Mouse (Mus musculus) lung, postnatal 0 days (tissue): ENCODE results near the gene Col4a1. TPM values are rescaled to one million over a fixed set of nuclear protein-coding genes. Genes with fewer than 3 reads are reported as not detected.

Experiments used
- ATAC-seq: fragments of 200-750 bp; cut with Nextera tagmentation; 2 replicates; pipeline ENCODE4 v1.8.0; 2017; ENCODE audit warnings: moderate library complexity
- DNase-seq: peaks from one replicate; pipeline ENCODE4 v3.0.0-alpha.2; 2016; ENCODE audit warnings: low spot score
- H3K27ac ChIP-seq: fragments of 300-500 bp; sonication (generic); 2 replicates; pipeline ENCODE4 v1.5.1; 2014; ENCODE audit warnings: antibody characterized with exemption, mild to moderate bottlenecking, low read length, mixed read lengths
- H3K27me3 ChIP-seq: fragments of 300-500 bp; sonication (generic); replicated peaks from 2 replicates; pipeline ENCODE4 v1.6.1; 2014; ENCODE audit warnings: low read length, mixed read lengths; ENCODE audit not compliant: insufficient read depth
- H3K36me3 ChIP-seq: fragments of 300-500 bp; sonication (generic); 2 replicates; pipeline ENCODE4 v1.6.1; 2014; ENCODE audit warnings: low read length, mixed read lengths; ENCODE audit not compliant: insufficient read depth
- H3K4me1 ChIP-seq: fragments of 300-500 bp; sonication (generic); 2 replicates; pipeline ENCODE4 v1.6.1; 2014; ENCODE audit warnings: antibody characterized with exemption, low read depth, low read length, mixed read lengths; ENCODE audit not compliant: insufficient read depth
- H3K4me2 ChIP-seq: fragments of 300-500 bp; sonication (generic); replicated peaks from 2 replicates; pipeline ENCODE4 v1.6.1; 2014; ENCODE audit warnings: low read depth, mild to moderate bottlenecking, low read length, moderate library complexity, mixed read lengths
- H3K4me3 ChIP-seq: fragments of 300-500 bp; sonication (generic); 2 replicates; pipeline ENCODE4 v1.5.1; 2014; ENCODE audit warnings: low read depth, low read length
- H3K9ac ChIP-seq: fragments of 300-500 bp; sonication (generic); replicated peaks from 2 replicates; pipeline ENCODE4 v1.6.1; 2014; ENCODE audit warnings: low read depth, mild to moderate bottlenecking
- H3K9me3 ChIP-seq: fragments of 300-500 bp; sonication (generic); 2 replicates; pipeline ENCODE4 v1.6.1; 2016; ENCODE audit warnings: low read length, mixed read lengths
- CTCF ChIP-seq: IDR thresholded peaks from 2 replicates; pipeline ENCODE4 v1.5.1; 2016; ENCODE audit warnings: antibody characterized with exemption, mild to moderate bottlenecking
- EP300 ChIP-seq: IDR thresholded peaks from 2 replicates; pipeline ENCODE4 v1.6.1; 2016; ENCODE audit warnings: antibody characterized with exemption, mild to moderate bottlenecking, control low read depth
- WGBS: fragments of 180-500 bp; shearing (Covaris S2); extraction: QIAGEN DNeasy Blood & Tissue Kit; methylation state at CpG from one replicate; pipeline ENCODE4 v1.1.7; 2014; 5-methylcytosine and 5-hydroxymethylcytosine counted together
- polyA plus RNA-seq: library from polyadenylated mRNA; unstranded; fragments of >200 nt; fragmentation: Nextera tagmentation; extraction: Ambion mirVana; gene quantifications from 2 replicates; pipeline ENCODE4 v1.2.1, GENCODE M21; 2015

Gene Col4a1
- polyA plus RNA-seq, 1 experiment from 2014 or later, result 376 TPM

DNA sequence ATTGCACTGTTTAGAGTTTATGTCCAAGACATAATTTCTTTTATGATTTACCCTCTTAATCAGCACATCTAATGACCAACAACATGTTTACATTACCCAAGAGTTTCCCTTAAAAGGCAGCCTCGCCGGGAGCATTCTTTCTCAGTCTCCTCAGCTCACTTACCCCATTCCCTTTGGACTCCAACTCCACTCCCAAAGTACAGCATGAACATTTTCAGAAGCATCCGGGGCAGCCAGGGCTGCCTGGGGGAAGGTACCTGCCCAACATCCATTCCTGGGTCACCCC is 13.4 kb downstream of the Col4a1 start:
- no peaks in the 10 kb centered on the region for H3K36me3 ChIP-seq
- peaks cover 28% of the 10 kb centered on the region; the same call in 1 of the 2 replicates for H3K4me1 ChIP-seq
- H3K27ac ChIP-seq, result peak overlapping the region; percentile 29
- no peak overlapping the region for H3K9ac ChIP-seq
- WGBS, result 36% methylated on average over 3 of the region's 3 CpGs
- TF ChIP-seq CTCF (no peak), EP300 (no peak)
- H3K9me3 ChIP-seq, result no peaks in the 10 kb centered on the region
- no peak overlapping the region for H3K4me3 ChIP-seq
- peak; percentile 21 for ATAC-seq
- peak; percentile 58 for DNase-seq
- H3K4me2 ChIP-seq, result no peak overlapping the region
- H3K27me3 ChIP-seq, result no peaks in the 10 kb centered on the region

DNA sequence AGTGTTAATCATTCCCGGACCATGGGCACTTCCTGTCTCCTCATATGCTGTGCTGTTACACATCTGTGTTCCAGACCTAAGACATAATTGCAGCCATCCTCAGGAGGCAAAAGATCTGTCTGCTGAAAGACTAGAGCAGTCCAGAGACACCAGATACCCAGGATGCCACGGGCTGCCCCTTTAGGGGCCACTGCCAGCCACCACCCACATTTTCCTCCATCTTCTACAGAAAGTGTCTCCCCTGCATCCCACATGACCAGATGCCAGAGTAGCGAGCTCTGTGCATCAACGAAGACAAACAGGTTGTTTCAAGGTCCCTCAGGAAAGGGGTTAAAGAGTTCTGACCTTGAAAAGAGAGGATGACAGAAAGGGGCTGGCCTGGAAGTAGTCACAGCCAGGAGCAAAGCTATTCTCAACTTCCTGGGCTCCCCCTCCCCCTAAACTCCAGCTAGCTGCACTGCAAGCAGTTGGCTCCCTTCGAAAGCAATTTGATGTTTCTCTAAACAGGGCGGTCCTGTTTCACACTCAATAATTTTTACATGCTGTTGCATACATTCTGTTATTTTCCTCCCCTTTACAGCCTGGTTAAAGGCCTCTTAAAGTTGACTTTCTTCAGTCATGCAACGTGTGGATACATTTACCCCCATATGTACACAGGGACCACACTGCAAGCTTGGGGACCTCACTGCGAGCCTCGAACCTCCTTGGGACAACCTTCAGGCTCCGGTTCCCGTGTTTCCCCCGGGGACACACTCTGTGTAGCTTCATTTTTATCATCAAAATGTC is 13.9 kb downstream of the Col4a1 start:
- Histone ChIP-seq H3K27me3 (no peaks in the 10 kb centered on the region), H3K4me2 (no peak overlapping the region), H3K9ac (0 out of 2 replicates have a peak overlapping the region, but pooled peaks have one; percentile 12), H3K4me3 (no peak overlapping the region), H3K4me1 (peaks cover 29% of the 10 kb centered on the region; the same call in 1 of the 2 replicates), H3K9me3 (no peaks in the 10 kb centered on the region), H3K27ac (peak overlapping the region; percentile 29), H3K36me3 (no peaks in the 10 kb centered on the region)
- peak; percentile 24 for ATAC-seq
- peak; percentile 72 for DNase-seq
- TF ChIP-seq CTCF (no peak), EP300 (no peak)
- WGBS, result 38% methylated on average over 12 of the region's 12 CpGs

DNA sequence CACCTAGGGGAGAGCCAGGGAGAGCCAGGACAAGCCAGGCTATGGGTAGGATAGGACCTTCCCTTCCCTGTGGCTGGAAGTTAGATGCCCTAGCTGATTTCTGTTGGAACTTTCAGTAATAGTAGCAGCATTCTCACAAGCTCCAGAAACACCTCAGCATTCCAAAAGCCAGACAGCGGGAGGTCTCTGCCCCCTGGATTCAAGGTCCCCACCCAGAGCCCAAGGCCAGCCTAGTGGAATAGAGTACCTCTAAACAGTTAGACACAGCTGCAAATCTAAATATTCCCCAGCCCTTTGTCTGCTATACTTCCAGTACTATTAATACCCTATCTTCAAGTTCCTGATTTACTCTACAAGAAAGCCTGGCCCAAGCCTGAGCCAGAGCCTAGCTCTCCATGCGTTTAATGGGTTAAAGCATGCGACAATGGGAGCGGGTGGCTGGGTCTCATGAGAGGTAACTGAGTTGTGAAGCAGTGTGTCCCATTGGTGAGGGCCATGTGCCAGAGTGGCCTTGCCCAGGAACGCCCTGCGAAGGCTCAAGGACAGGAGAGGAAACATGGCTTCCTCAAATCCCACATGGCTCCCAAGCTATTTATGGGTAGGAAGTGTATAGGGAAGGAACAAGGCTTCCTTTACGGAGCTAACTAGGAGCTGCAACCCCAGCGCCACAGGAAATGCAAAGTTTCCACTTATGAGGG is 15.3 kb downstream of the Col4a1 start:
- Histone ChIP-seq H3K4me3 (no peak overlapping the region), H3K4me2 (no peak overlapping the region), H3K27me3 (no peaks in the 10 kb centered on the region), H3K27ac (0 out of 2 replicates have a peak overlapping the region, but pooled peaks have one; percentile 29), H3K9me3 (no peaks in the 10 kb centered on the region), H3K9ac (no peak overlapping the region), H3K4me1 (peaks cover 31% of the 10 kb centered on the region; the same call in 1 of the 2 replicates), H3K36me3 (no peaks in the 10 kb centered on the region)
- peak; percentile 43 for ATAC-seq
- WGBS, result 61% methylated on average over 8 of the region's 8 CpGs
- DNase-seq, result peak; percentile 58
- peak; percentile 54; the same call in 1 of the 2 replicates for TF ChIP-seq EP300
- TF ChIP-seq CTCF, result no peak

DNA sequence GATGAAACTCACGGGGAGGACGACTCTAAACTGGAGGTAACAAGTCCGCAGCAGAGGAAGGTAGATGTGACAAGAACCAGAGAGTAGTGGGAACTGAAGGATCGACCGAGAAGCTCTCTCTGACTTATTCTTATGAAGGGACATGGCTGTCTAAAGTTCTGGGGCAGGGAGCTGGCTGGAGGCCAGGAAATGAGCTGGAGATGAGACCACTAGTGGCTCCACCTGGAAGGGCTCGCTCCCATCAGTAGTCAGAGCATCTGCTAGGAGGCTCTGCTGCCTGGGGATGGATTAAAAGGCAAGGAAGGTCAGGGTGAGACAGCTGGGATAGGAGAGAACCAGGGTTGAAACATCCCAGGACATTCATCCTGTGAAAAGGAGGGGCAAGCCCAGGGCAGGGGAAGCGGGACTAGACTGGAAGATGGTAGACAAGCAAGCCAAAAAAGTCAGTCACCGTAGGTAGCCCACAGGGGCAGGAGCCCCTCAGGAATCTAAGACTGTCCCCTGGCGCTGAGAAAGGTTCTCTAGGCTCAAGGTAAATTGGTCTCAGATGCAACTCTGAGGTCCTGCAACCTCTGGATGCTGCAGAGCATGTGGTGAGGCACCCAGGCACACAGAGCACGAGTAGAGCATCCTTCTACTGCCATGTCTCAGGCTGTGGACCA is 16.2 kb downstream of the Col4a1 start:
- H3K4me2 ChIP-seq, result no peak overlapping the region
- no peak overlapping the region for H3K4me3 ChIP-seq
- no peaks in the 10 kb centered on the region for H3K27me3 ChIP-seq
- 0 out of 2 replicates have a peak overlapping the region, but pooled peaks have one; percentile 29 for H3K27ac ChIP-seq
- WGBS, result 73% methylated on average over 10 of the region's 10 CpGs
- peaks cover 31% of the 10 kb centered on the region; the same call in 1 of the 2 replicates for H3K4me1 ChIP-seq
- no peak for ATAC-seq
- no peak overlapping the region for H3K9ac ChIP-seq
- no peaks in the 10 kb centered on the region for H3K9me3 ChIP-seq
- no peak for DNase-seq
- TF ChIP-seq EP300 (no peak), CTCF (0 out of 2 replicates have a peak, but pooled peaks have one; percentile 4)
- H3K36me3 ChIP-seq, result no peaks in the 10 kb centered on the region

DNA sequence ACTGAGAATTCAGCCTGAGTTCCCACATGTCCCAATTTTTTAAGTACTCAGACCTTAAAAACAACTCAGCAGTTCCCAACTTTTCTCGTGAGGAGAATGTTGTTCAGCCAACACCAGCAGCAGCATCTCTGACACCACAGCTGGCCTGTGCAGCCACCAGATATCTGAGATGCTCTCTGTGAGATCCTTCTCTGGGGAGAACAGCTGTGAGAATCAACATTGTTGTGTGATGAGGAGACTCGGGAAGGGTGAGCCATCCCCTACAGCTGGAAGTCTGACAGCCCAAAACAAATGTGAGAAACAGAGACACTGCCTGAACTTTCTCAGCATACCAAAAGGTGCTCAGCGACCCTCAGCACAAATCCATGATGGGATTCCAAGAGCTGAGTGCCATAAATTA is 20.0 kb downstream of the Col4a1 start:
- H3K9me3 ChIP-seq, result no peaks in the 10 kb centered on the region
- H3K4me3 ChIP-seq, result no peak overlapping the region
- no peaks in the 10 kb centered on the region for H3K27me3 ChIP-seq
- DNase-seq, result peak; percentile 42
- 37% methylated on average over 3 of the region's 3 CpGs for WGBS
- H3K27ac ChIP-seq, result no peak overlapping the region
- H3K9ac ChIP-seq, result no peak overlapping the region
- no peak overlapping the region for H3K4me2 ChIP-seq
- H3K36me3 ChIP-seq, result no peaks in the 10 kb centered on the region
- ATAC-seq, result 0 out of 2 replicates have a peak, but pooled peaks have one; percentile 21
- peaks cover 31% of the 10 kb centered on the region; the same call in 1 of the 2 replicates for H3K4me1 ChIP-seq
- TF ChIP-seq CTCF, result no peak
- no peak for TF ChIP-seq EP300

DNA sequence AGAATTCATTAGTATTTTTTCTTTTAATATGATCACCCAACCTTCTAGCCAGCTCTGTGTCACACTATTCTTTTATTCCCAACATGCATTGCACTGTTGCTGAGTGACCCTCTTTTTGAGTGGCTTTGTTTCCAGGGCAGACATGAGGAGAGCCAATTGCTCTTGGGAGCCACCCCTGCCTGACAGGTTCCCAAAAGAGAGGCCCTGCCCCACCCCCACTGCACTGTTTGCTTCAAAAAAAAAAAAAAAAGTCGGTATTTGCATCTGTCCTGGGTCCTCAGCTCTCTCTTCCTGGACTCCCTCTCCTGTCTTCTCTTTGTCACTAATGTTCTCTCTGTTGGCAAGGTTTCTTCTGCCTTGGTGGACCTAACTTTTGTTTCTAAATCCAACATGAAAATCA is 22.1 kb downstream of the Col4a1 start:
- DNase-seq (no peak), ATAC-seq (peak; percentile 29; the same call in 1 of the 2 replicates)
- H3K4me2 ChIP-seq, result no peak overlapping the region
- peaks cover 20% of the 10 kb centered on the region; the same call in 1 of the 2 replicates for H3K4me1 ChIP-seq
- no peak overlapping the region for H3K9ac ChIP-seq
- no peak overlapping the region for H3K4me3 ChIP-seq
- WGBS, result 14% methylated on average over 1 of the region's 1 CpGs
- no peaks in the 10 kb centered on the region for H3K36me3 ChIP-seq
- H3K27ac ChIP-seq, result no peak overlapping the region
- no peaks in the 10 kb centered on the region for H3K9me3 ChIP-seq
- no peaks in the 10 kb centered on the region for H3K27me3 ChIP-seq
- TF ChIP-seq CTCF (no peak), EP300 (no peak)
